Mouse (Mus musculus): ENCODE data around the gene Fkbp11.

- no peak for TF ChIP-seq CTCF (IDR thresholded peaks at IDR 0.05; ENCODE audit: low read depth, low read length)
- no peak for TF ChIP-seq POLR2A (IDR thresholded peaks at IDR 0.05; ENCODE audit: borderline replicate concordance, low read depth, low read length)
Observed at GRCm38 (mm10) chr15:98771813-98772425, 43.9 kb upstream of the Fkbp11 start.

Measured in bone marrow macrophage, adult 2 months (primary cell).